Mouse (Mus musculus) forebrain, embryonic 14.5 days (tissue): ENCODE data around the gene Clic6. TPM values are rescaled to one million over a fixed set of nuclear protein-coding genes. Genes with fewer than 3 reads are reported as not detected.

Experiments
- ATAC-seq: fragments of 200-750 bp; cut with Nextera tagmentation; 2 replicates; pipeline ENCODE4 v1.8.0; 2017; ENCODE audit warnings: mild to moderate bottlenecking, moderate library complexity
- DNase-seq: peaks from one replicate; pipeline ENCODE4 v3.0.0-alpha.2; 2015; ENCODE audit warnings: low spot score
- H3K27ac ChIP-seq: fragments of 300-500 bp; sonication (generic); 2 replicates; pipeline ENCODE4 v1.5.1; 2014; ENCODE audit warnings: low read depth, mild to moderate bottlenecking, control low read depth, low read length, moderate library complexity
- H3K27me3 ChIP-seq: fragments of 300-500 bp; sonication (generic); replicated peaks from 2 replicates; pipeline ENCODE4 v1.6.1; 2014; ENCODE audit warnings: low read length, control low read depth, mixed read lengths; ENCODE audit not compliant: control insufficient read depth, insufficient read depth
- H3K36me3 ChIP-seq: fragments of 300-500 bp; sonication (generic); 2 replicates; pipeline ENCODE4 v1.6.1; 2014; ENCODE audit warnings: low read length, control low read depth; ENCODE audit not compliant: control insufficient read depth, insufficient read depth
- H3K4me1 ChIP-seq: fragments of 300-500 bp; sonication (generic); 2 replicates; pipeline ENCODE4 v1.6.1; 2014; ENCODE audit warnings: antibody characterized with exemption, low read length, control low read depth; ENCODE audit not compliant: control insufficient read depth, insufficient read depth
- H3K4me2 ChIP-seq: fragments of 300-500 bp; sonication (generic); 2 replicates; pipeline ENCODE4 v1.6.1; 2014; ENCODE audit warnings: mild to moderate bottlenecking, control low read depth, low read length
- H3K4me3 ChIP-seq: fragments of 300-500 bp; sonication (generic); 2 replicates; pipeline ENCODE4 v1.5.1; 2014; ENCODE audit warnings: low read depth, low read length, control low read depth
- H3K9ac ChIP-seq: fragments of 300-500 bp; sonication (generic); 2 replicates; pipeline ENCODE4 v1.6.1; 2014; ENCODE audit warnings: mild to moderate bottlenecking, low read length, control low read depth, moderate library complexity
- H3K9me3 ChIP-seq: fragments of 300-500 bp; sonication (generic); replicated peaks from 2 replicates; pipeline ENCODE4 v1.6.1; 2016; ENCODE audit warnings: low read length, control low read depth, mixed read lengths; ENCODE audit not compliant: control insufficient read depth
- WGBS: fragments of 180-500 bp; shearing (Covaris S2); extraction: QIAGEN DNeasy Blood & Tissue Kit; methylation state at CpG from one replicate; pipeline ENCODE4 v1.1.7; 2014; 5-methylcytosine and 5-hydroxymethylcytosine counted together
- polyA plus RNA-seq: library from polyadenylated mRNA; unstranded; fragments of >200 nt; fragmentation: Nextera tagmentation; extraction: Ambion mirVana; gene quantifications from 2 replicates; pipeline ENCODE4 v1.2.1, GENCODE M21; 2014

The Clic6 gene
- polyA plus RNA-seq, 1 experiment from 2014 or later = 4.6 TPM

- H3K9ac ChIP-seq = no peak overlapping the region
- ATAC-seq = no peak
- peaks cover 4% of the 10 kb centered on the region; the same call in 1 of the 2 replicates for H3K4me1 ChIP-seq
- WGBS = 87% methylated on average over 11 of the region's 11 CpGs
- H3K9me3 ChIP-seq = no peaks in the 10 kb centered on the region
- H3K27ac ChIP-seq = no peak overlapping the region
- no peak overlapping the region for H3K4me2 ChIP-seq
- DNase-seq = no peak
- no peaks in the 10 kb centered on the region for H3K27me3 ChIP-seq
- no peak overlapping the region for H3K4me3 ChIP-seq
- H3K36me3 ChIP-seq = no peaks in the 10 kb centered on the region
These were observed 67.3 kb downstream of the Clic6 start for GRCm38 (mm10) chr16:92552858-92553257.

GRCm38 (mm10) chr16:92555051-92555450 is 69.5 kb downstream of the Clic6 start:
- Histone ChIP-seq H3K9ac (no peak overlapping the region), H3K4me1 (peaks cover 4% of the 10 kb centered on the region; the same call in 1 of the 2 replicates), H3K4me3 (no peak overlapping the region), H3K27ac (no peak overlapping the region), H3K36me3 (no peaks in the 10 kb centered on the region), H3K9me3 (no peaks in the 10 kb centered on the region), H3K4me2 (no peak overlapping the region), H3K27me3 (no peaks in the 10 kb centered on the region)
- ATAC-seq = no peak
- whole genome bisulfite sequencing = 87% methylated on average over 1 of the region's 1 CpGs
- no peak for DNase-seq

- H3K27me3 ChIP-seq = no peaks in the 10 kb centered on the region
- no peaks in the 10 kb centered on the region for H3K4me1 ChIP-seq
- no peak for ATAC-seq
- H3K9ac ChIP-seq = no peak overlapping the region
- H3K27ac ChIP-seq = no peak overlapping the region
- DNase-seq = peak; percentile 61
- H3K36me3 ChIP-seq = no peaks in the 10 kb centered on the region
- H3K9me3 ChIP-seq = no peaks in the 10 kb centered on the region
- peak overlapping the region; percentile 24; the same call in 1 of the 2 replicates for H3K4me2 ChIP-seq
- no peak overlapping the region for H3K4me3 ChIP-seq
- 66% methylated on average over 11 of the region's 11 CpGs for WGBS
These were observed 79.8 kb downstream of the Clic6 start for GRCm38 (mm10) chr16:92565291-92565690.

GRCm38 (mm10) chr16:92565708-92566107 is 80.2 kb downstream of the Clic6 start:
- ATAC-seq = peak; percentile 46; the same call in 1 of the 2 replicates
- 3% methylated on average over 6 of the region's 6 CpGs for WGBS
- H3K9ac ChIP-seq = no peak overlapping the region
- H3K27ac ChIP-seq = no peak overlapping the region
- no peaks in the 10 kb centered on the region for H3K4me1 ChIP-seq
- DNase-seq = peak; percentile 85
- H3K9me3 ChIP-seq = no peaks in the 10 kb centered on the region
- H3K27me3 ChIP-seq = no peaks in the 10 kb centered on the region
- no peak overlapping the region for H3K4me3 ChIP-seq
- H3K4me2 ChIP-seq = peak overlapping the region; percentile 24; the same call in 1 of the 2 replicates
- no peaks in the 10 kb centered on the region for H3K36me3 ChIP-seq

GRCm38 (mm10) chr16:92566146-92566545 is 80.6 kb downstream of the Clic6 start:
- DNase-seq (no peak), ATAC-seq (no peak)
- 37% methylated on average over 5 of the region's 5 CpGs for WGBS
- no peaks in the 10 kb centered on the region for H3K9me3 ChIP-seq
- H3K36me3 ChIP-seq = no peaks in the 10 kb centered on the region
- H3K9ac ChIP-seq = no peak overlapping the region
- no peaks in the 10 kb centered on the region for H3K27me3 ChIP-seq
- no peak overlapping the region for H3K4me3 ChIP-seq
- H3K27ac ChIP-seq = no peak overlapping the region
- no peaks in the 10 kb centered on the region for H3K4me1 ChIP-seq
- H3K4me2 ChIP-seq = no peak overlapping the region

- Histone ChIP-seq H3K9me3 (no peaks in the 10 kb centered on the region), H3K4me3 (no peak overlapping the region), H3K9ac (no peak overlapping the region), H3K27ac (no peak overlapping the region), H3K36me3 (no peaks in the 10 kb centered on the region), H3K4me1 (no peaks in the 10 kb centered on the region), H3K4me2 (no peak overlapping the region), H3K27me3 (no peaks in the 10 kb centered on the region)
- ATAC-seq = no peak
- no peak for DNase-seq
- 88% methylated on average over 11 of the region's 11 CpGs for WGBS
These were observed 85.7 kb downstream of the Clic6 start for GRCm38 (mm10) chr16:92571246-92571645.

- Histone ChIP-seq H3K4me1 (no peaks in the 10 kb centered on the region), H3K4me2 (no peak overlapping the region), H3K9ac (no peak overlapping the region), H3K36me3 (no peaks in the 10 kb centered on the region), H3K4me3 (no peak overlapping the region), H3K27me3 (no peaks in the 10 kb centered on the region), H3K27ac (no peak overlapping the region), H3K9me3 (no peaks in the 10 kb centered on the region)
- ATAC-seq (no peak), DNase-seq (no peak)
- 87% methylated on average over 4 of the region's 4 CpGs for WGBS
These were observed 87.7 kb downstream of the Clic6 start for GRCm38 (mm10) chr16:92573193-92573592.

GRCm38 (mm10) chr16:92575792-92576191 is 90.3 kb downstream of the Clic6 start:
- Histone ChIP-seq H3K4me1 (no peaks in the 10 kb centered on the region), H3K27me3 (no peaks in the 10 kb centered on the region), H3K36me3 (no peaks in the 10 kb centered on the region), H3K4me2 (no peak overlapping the region), H3K9ac (no peak overlapping the region), H3K27ac (no peak overlapping the region), H3K4me3 (no peak overlapping the region), H3K9me3 (no peaks in the 10 kb centered on the region)
- DNase-seq (no peak), ATAC-seq (no peak)
- 88% methylated on average over 10 of the region's 10 CpGs for WGBS

GRCm38 (mm10) chr16:92577381-92577780 is 91.8 kb downstream of the Clic6 start:
- Histone ChIP-seq H3K4me3 (no peak overlapping the region), H3K36me3 (no peaks in the 10 kb centered on the region), H3K27ac (no peak overlapping the region), H3K4me1 (no peaks in the 10 kb centered on the region), H3K9me3 (no peaks in the 10 kb centered on the region), H3K9ac (no peak overlapping the region), H3K27me3 (no peaks in the 10 kb centered on the region), H3K4me2 (no peak overlapping the region)
- WGBS = 85% methylated on average over 9 of the region's 9 CpGs
- DNase-seq (no peak), ATAC-seq (no peak)
